Comparison of ENCODE assay signal across 20 mouse cellular contexts in the genomic region with DNA sequence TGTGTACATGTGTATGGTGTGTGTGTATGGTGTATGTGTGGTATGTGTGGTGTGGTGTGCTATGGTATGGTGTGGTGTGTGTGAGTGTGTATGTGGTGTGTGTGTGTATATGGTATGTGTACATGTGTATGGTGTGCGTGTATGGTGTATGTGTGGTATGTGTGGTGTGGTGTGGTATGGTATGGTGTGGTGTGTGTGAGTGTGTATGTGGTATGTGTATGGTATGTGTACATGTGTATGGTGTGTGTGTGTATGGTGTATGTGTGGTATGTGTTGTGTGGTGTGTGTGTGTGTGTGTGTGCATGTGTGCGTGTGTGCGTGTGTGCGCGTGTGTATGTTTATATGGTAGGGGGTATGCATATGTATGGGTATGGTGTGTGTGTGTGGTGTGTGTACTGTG. TPM values are rescaled to one million over a fixed set of nuclear protein-coding genes. Genes with fewer than 3 reads are reported as not detected.
DNase-seq lines count a peak whose midpoint lies in the region; ATAC-seq and TF ChIP-seq lines count a peak whose summit lies in the region.
"Had no signal": no experiment of that assay in that cellular context is flagged by ENCODE, and none has a peak within 500 bp of the region (broad histone marks: within the 10 kb centered on the region; RNA-seq: fewer than 3 reads in every experiment).

No protein-coding gene starts in this region.

- WGBS in heart, adult 2 months: 95% methylated on average over 5 of the region's 5 CpGs
- 98% methylated on average over 5 of the region's 5 CpGs for WGBS in hindbrain, embryonic 13.5 days
- WGBS in hindbrain, embryonic 10.5 days: 98% methylated on average over 5 of the region's 5 CpGs
- WGBS in midbrain, embryonic 13.5 days: 97% methylated on average over 5 of the region's 5 CpGs
- WGBS in midbrain, embryonic 10.5 days: 97% methylated on average over 5 of the region's 5 CpGs

- intact Hi-C loops in heart, adult 2 months (cut with DNase I): no loop called here

- peaks cover 23% of the 10 kb centered on the region for H3K36me3 ChIP-seq in heart, adult 2 months (ENCODE audit: control insufficient read depth, insufficient read depth, low read length)
- no peaks in the 10 kb centered on the region for H3K36me3 ChIP-seq in hindbrain, embryonic 13.5 days
- no peaks in the 10 kb centered on the region for H3K36me3 ChIP-seq in hindbrain, embryonic 10.5 days
- H3K36me3 ChIP-seq in midbrain, embryonic 13.5 days: no peaks in the 10 kb centered on the region
- H3K36me3 ChIP-seq in midbrain, embryonic 10.5 days: no peaks in the 10 kb centered on the region
- H3K36me3 ChIP-seq: forebrain, embryonic 12.5 days; liver, embryonic 12.5 days had no signal

- TF ChIP-seq EP300 in heart, adult 2 months (IDR thresholded peaks at IDR 0.05; ENCODE audit: insufficient read depth, low read depth, low read length): no peak

- ATAC-seq in hindbrain, embryonic 13.5 days (ENCODE audit: low FRiP score): peak; percentile 24; the same call in 1 of the 2 replicates
- peak; percentile 48 for ATAC-seq in midbrain, embryonic 13.5 days
- 0 out of 2 replicates have a peak, but pooled peaks have one; percentile 11 for ATAC-seq in megakaryocyte progenitor cell, adult 5-6 weeks (replicated peaks; ENCODE audit: poor library complexity)
- ATAC-seq: inflammation-experienced regulatory T-cells, adult 6 months; liver, embryonic 12.5 days had no signal

- no peak overlapping the region for H3K4me3 ChIP-seq in heart, adult 2 months
- no peak overlapping the region for H3K4me3 ChIP-seq in hindbrain, embryonic 13.5 days
- H3K4me3 ChIP-seq in hindbrain, embryonic 10.5 days: no peak overlapping the region
- no peak overlapping the region for H3K4me3 ChIP-seq in midbrain, embryonic 13.5 days (replicated peaks)
- no peak overlapping the region for H3K4me3 ChIP-seq in midbrain, embryonic 10.5 days
- H3K4me3 ChIP-seq: forebrain, embryonic 12.5 days; liver, embryonic 12.5 days had no signal

- no peak overlapping the region for H3K27ac ChIP-seq in heart, adult 2 months
- H3K27ac ChIP-seq in hindbrain, embryonic 13.5 days: no peak overlapping the region
- no peak overlapping the region for H3K27ac ChIP-seq in hindbrain, embryonic 10.5 days
- no peak overlapping the region for H3K27ac ChIP-seq in midbrain, embryonic 13.5 days
- H3K27ac ChIP-seq in midbrain, embryonic 10.5 days (replicated peaks): no peak overlapping the region
- H3K27ac ChIP-seq: forebrain, embryonic 12.5 days; liver, embryonic 12.5 days had no signal

- H3K4me1 ChIP-seq in heart, adult 2 months (ENCODE audit: control insufficient read depth, insufficient read depth, low read length): peaks cover 11% of the 10 kb centered on the region
- no peaks in the 10 kb centered on the region for H3K4me1 ChIP-seq in hindbrain, embryonic 13.5 days (replicated peaks)
- H3K4me1 ChIP-seq in hindbrain, embryonic 10.5 days (replicated peaks): no peaks in the 10 kb centered on the region
- H3K4me1 ChIP-seq in midbrain, embryonic 13.5 days (replicated peaks): no peaks in the 10 kb centered on the region
- no peaks in the 10 kb centered on the region for H3K4me1 ChIP-seq in midbrain, embryonic 10.5 days
- H3K4me1 ChIP-seq: forebrain, embryonic 12.5 days; liver, embryonic 12.5 days had no signal

- TF ChIP-seq CTCF in heart, adult 2 months (IDR thresholded peaks at IDR 0.05): no peak

- 0 out of 2 replicates have a peak, but pooled peaks have one; percentile 3 for TF ChIP-seq POLR2A in heart, adult 2 months (IDR thresholded peaks at IDR 0.05; ENCODE audit: insufficient read depth, low read depth, low read length)

- H3K9me3 ChIP-seq in hindbrain, embryonic 13.5 days: no peaks in the 10 kb centered on the region
- no peaks in the 10 kb centered on the region for H3K9me3 ChIP-seq in hindbrain, embryonic 10.5 days
- no peaks in the 10 kb centered on the region for H3K9me3 ChIP-seq in midbrain, embryonic 13.5 days
- H3K9me3 ChIP-seq in midbrain, embryonic 10.5 days (replicated peaks): no peaks in the 10 kb centered on the region
- H3K9me3 ChIP-seq: forebrain, embryonic 12.5 days; liver, embryonic 12.5 days had no signal

- peak overlapping the region; percentile 35 for H3K9ac ChIP-seq in heart, adult 2 months (ENCODE audit: low read depth, low read length)
- no peak overlapping the region for H3K9ac ChIP-seq in hindbrain, embryonic 13.5 days
- H3K9ac ChIP-seq in midbrain, embryonic 13.5 days (replicated peaks): no peak overlapping the region
- H3K9ac ChIP-seq: forebrain, embryonic 12.5 days; liver, embryonic 12.5 days had no signal

- H3K79me2 ChIP-seq in heart, adult 2 months (replicated peaks; ENCODE audit: control insufficient read depth, insufficient read depth, low read length): peaks cover 7% of the 10 kb centered on the region

- no peak for DNase-seq in heart, adult 2 months
- DNase-seq in heart, adult 8-10 months (ENCODE audit: low spot score): no peak
- no peak for DNase-seq in hindbrain, embryonic 10.5 days (ENCODE audit: low spot score)
- DNase-seq in midbrain, embryonic 10.5 days (ENCODE audit: low spot score): no peak
- DNase-seq in thymus, postnatal 10 days (ENCODE audit: low spot score in 2 of 2): no peak
- DNase-seq: adrenal gland, postnatal 25 days; cerebellum, adult 11 months; cerebellum, postnatal 14 days; gastrocnemius, postnatal 25 days; kidney, adult 2 months; kidney, postnatal 14 days; right cerebral cortex, adult 18-20 months; thymus, postnatal 36 days had no signal

- no peak overlapping the region for H3K4me2 ChIP-seq in hindbrain, embryonic 13.5 days
- H3K4me2 ChIP-seq in midbrain, embryonic 13.5 days (replicated peaks): no peak overlapping the region
- H3K4me2 ChIP-seq: forebrain, embryonic 12.5 days; liver, embryonic 12.5 days had no signal

- H3K27me3 ChIP-seq in heart, adult 2 months (ENCODE audit: control insufficient read depth, insufficient read depth, low read length): no peaks in the 10 kb centered on the region
- H3K27me3 ChIP-seq in hindbrain, embryonic 13.5 days: no peaks in the 10 kb centered on the region
- H3K27me3 ChIP-seq in hindbrain, embryonic 10.5 days (ENCODE audit: insufficient read depth, poor library complexity, severe bottlenecking): no peaks in the 10 kb centered on the region
- H3K27me3 ChIP-seq in midbrain, embryonic 13.5 days: no peaks in the 10 kb centered on the region
- no peaks in the 10 kb centered on the region for H3K27me3 ChIP-seq in midbrain, embryonic 10.5 days (ENCODE audit: low read depth, poor library complexity, severe bottlenecking)
- H3K27me3 ChIP-seq: CH12.LX; forebrain, embryonic 12.5 days; liver, embryonic 12.5 days had no signal

RNA-seq across cellular contexts. Expression of a gene that starts 9.0 kb away (rescaled TPM):
- 1,000 to 10,000 TPM; 1,397 to 1,781 TPM for total RNA-seq in heart, adult 2 months (2021)
- polyA plus RNA-seq in heart, adult 2 months (2012; rRNA removed): 1,690 and 1,900 TPM in 2 replicates
- total RNA-seq in heart, adult 8-10 months (2022): 1,000 to 10,000 TPM; 1,621 to 2,329 (median 1,848) TPM
- 3.5 and 5.5 TPM in 2 replicates for polyA plus RNA-seq in hindbrain, embryonic 13.5 days (2015; fragmentation: Nextera tagmentation; extraction: Ambion mirVana)
- 0.93 and 1.9 TPM in 2 replicates for polyA plus RNA-seq in hindbrain, embryonic 10.5 days (2016; fragmentation: Nextera tagmentation; extraction: Ambion mirVana)
- polyA plus RNA-seq in midbrain, embryonic 13.5 days (2015; fragmentation: Nextera tagmentation; extraction: Ambion mirVana): 1.1 and 1.7 TPM in 2 replicates
- 1.6 and 1.8 TPM in 2 replicates for polyA plus RNA-seq in midbrain, embryonic 10.5 days (2016; fragmentation: Nextera tagmentation; extraction: Ambion mirVana)
- total RNA-seq in megakaryocyte progenitor cell, adult 5-6 weeks (2015): 0.10 and 0.20 TPM in 2 replicates
- not detected in 2 replicates for total RNA-seq in megakaryocyte progenitor cell, adult 5-6 weeks (2017)
- total RNA-seq: CH12.LX had no signal

Comparison
In these comparisons a context has a peak if more than half of its experiments do, and no peak if none do; other contexts are left out.
1. RNA of a gene that starts 9.0 kb away (polyA plus RNA-seq): 1,690 to 1,900 TPM in heart, adult 2 months; 3.5 to 5.5 TPM in hindbrain, embryonic 13.5 days, 1.6 to 1.8 TPM in midbrain, embryonic 10.5 days, 1.1 to 1.7 TPM in midbrain, embryonic 13.5 days and 0.93 to 1.9 TPM in hindbrain, embryonic 10.5 days; every median in the first group is over 100 times any median in the second.
2. Peak in every context shown above with its lines, with median percentiles within 50 percentile points of each other: ATAC-seq.